ENCODE assay signal across 8 mouse cellular contexts in genomic region chr4:126236467-126237280, GRCm38 (mm10). TPM values are rescaled to one million over a fixed set of nuclear protein-coding genes. Genes with fewer than 3 reads are reported as not detected.
DNase-seq lines count a peak whose midpoint lies in the region; ATAC-seq and TF ChIP-seq lines count a peak whose summit lies in the region.

No protein-coding gene starts in this region.

- TF ChIP-seq EP300 in liver, embryonic 14.5 days (IDR thresholded peaks at IDR 0.05; ENCODE audit: low read depth): no peak

- 0 out of 2 replicates have a peak, but pooled peaks have one; percentile 15 for ATAC-seq in liver, embryonic 14.5 days (ENCODE audit: insufficient read depth)
- no peak for ATAC-seq in liver, embryonic 11.5 days (replicated peaks; ENCODE audit: low FRiP score)
- peak; percentile 2; the same call in 1 of the 2 replicates for ATAC-seq in embryonic facial prominence, embryonic 15.5 days (ENCODE audit: insufficient number of reproducible peaks, low FRiP score, low TSS enrichment, low read depth)

- no peaks in the 10 kb centered on the region for H3K9me3 ChIP-seq in liver, embryonic 14.5 days (ENCODE audit: control insufficient read depth, low read length)
- H3K9me3 ChIP-seq in liver, embryonic 11.5 days (ENCODE audit: control insufficient read depth, low read length): no peaks in the 10 kb centered on the region
- no peaks in the 10 kb centered on the region for H3K9me3 ChIP-seq in embryonic facial prominence, embryonic 15.5 days (replicated peaks)

- H3K4me2 ChIP-seq in liver, embryonic 14.5 days (ENCODE audit: low read depth): no peak overlapping the region
- H3K4me2 ChIP-seq in liver, embryonic 11.5 days: no peak overlapping the region
- no peak overlapping the region for H3K4me2 ChIP-seq in embryonic facial prominence, embryonic 15.5 days (replicated peaks)

- H3K36me3 ChIP-seq in liver, embryonic 14.5 days (replicated peaks; ENCODE audit: control insufficient read depth, insufficient read depth, low read depth): no peaks in the 10 kb centered on the region
- peaks cover 44% of the 10 kb centered on the region for H3K36me3 ChIP-seq in liver, embryonic 11.5 days (ENCODE audit: control insufficient read depth, insufficient read depth, low read length)
- peaks cover 94% of the 10 kb centered on the region for H3K36me3 ChIP-seq in embryonic facial prominence, embryonic 15.5 days
- H3K36me3 ChIP-seq in small intestine, adult 2 months (ENCODE audit: control insufficient read depth, insufficient read depth, low read length): peaks cover 37% of the 10 kb centered on the region

- no peak for DNase-seq in liver, embryonic 14.5 days (ENCODE audit: low read depth in 3 of 3, low spot score in 3 of 3)
- no peak for DNase-seq in liver, embryonic 11.5 days (ENCODE audit: low spot score)
- DNase-seq in kidney, postnatal 25 days: peak; percentile 81 to 88
- DNase-seq in thymus, postnatal 14 days: no peak
- no peak for DNase-seq in adrenal gland, adult 8-10 months
- no peak for DNase-seq in thymus, postnatal 36 days

- H3K27ac ChIP-seq in liver, embryonic 14.5 days: no peak overlapping the region
- no peak overlapping the region for H3K27ac ChIP-seq in liver, embryonic 11.5 days (ENCODE audit: low read depth, low read length)
- no peak overlapping the region for H3K27ac ChIP-seq in embryonic facial prominence, embryonic 15.5 days (replicated peaks)
- no peak overlapping the region for H3K27ac ChIP-seq in small intestine, adult 2 months (ENCODE audit: insufficient read depth, low read depth, low read length)

- no peaks in the 10 kb centered on the region for H3K27me3 ChIP-seq in liver, embryonic 14.5 days (ENCODE audit: control insufficient read depth, insufficient read depth, low read length)
- H3K27me3 ChIP-seq in liver, embryonic 11.5 days (replicated peaks; ENCODE audit: control insufficient read depth, insufficient read depth, low read length): no peaks in the 10 kb centered on the region
- no peaks in the 10 kb centered on the region for H3K27me3 ChIP-seq in embryonic facial prominence, embryonic 15.5 days
- no peaks in the 10 kb centered on the region for H3K27me3 ChIP-seq in small intestine, adult 2 months (ENCODE audit: control insufficient read depth, insufficient read depth, low read length)

- no peaks in the 10 kb centered on the region for H3K4me1 ChIP-seq in liver, embryonic 14.5 days (replicated peaks; ENCODE audit: control insufficient read depth in 2 of 2, insufficient read depth in 2 of 2, low read length in 1 of 2)
- H3K4me1 ChIP-seq in liver, embryonic 11.5 days (replicated peaks; ENCODE audit: control insufficient read depth, insufficient read depth, low read length): no peaks in the 10 kb centered on the region
- H3K4me1 ChIP-seq in embryonic facial prominence, embryonic 15.5 days: peaks cover 22% of the 10 kb centered on the region
- H3K4me1 ChIP-seq in small intestine, adult 2 months (ENCODE audit: control insufficient read depth, insufficient read depth, insufficient read length, low read length): peaks cover 8% of the 10 kb centered on the region

- no peak overlapping the region for H3K9ac ChIP-seq in liver, embryonic 14.5 days (replicated peaks)
- no peak overlapping the region for H3K9ac ChIP-seq in liver, embryonic 11.5 days (ENCODE audit: low read depth, low read length)
- H3K9ac ChIP-seq in embryonic facial prominence, embryonic 15.5 days: no peak overlapping the region

- WGBS in liver, embryonic 14.5 days (ENCODE audit: insufficient replicate concordance): 80% methylated on average over 62 of the region's 63 CpGs
- WGBS in liver, embryonic 11.5 days: 72% methylated on average over 63 of the region's 63 CpGs
- 49% methylated on average over 62 of the region's 63 CpGs for WGBS in embryonic facial prominence, embryonic 15.5 days
- 42% methylated on average over 62 of the region's 63 CpGs for WGBS in small intestine, adult 2 months

- no peak for TF ChIP-seq POLR2A in small intestine, adult 2 months (IDR thresholded peaks at IDR 0.05; ENCODE audit: low read depth, low read length)

- no peak for TF ChIP-seq CTCF in liver, embryonic 14.5 days (IDR thresholded peaks at IDR 0.05; ENCODE audit: low read depth)
- TF ChIP-seq CTCF in small intestine, adult 2 months (IDR thresholded peaks at IDR 0.05; ENCODE audit: extremely low read depth, insufficient read length, insufficient replicate concordance, low read depth, low read length): no peak

- no peak overlapping the region for H3K4me3 ChIP-seq in liver, embryonic 14.5 days (ENCODE audit: insufficient read depth in 1 of 2, low read depth in 2 of 2, low read length in 2 of 2)
- no peak overlapping the region for H3K4me3 ChIP-seq in liver, embryonic 11.5 days (ENCODE audit: low read depth, low read length)
- H3K4me3 ChIP-seq in embryonic facial prominence, embryonic 15.5 days (replicated peaks): no peak overlapping the region
- H3K4me3 ChIP-seq in small intestine, adult 2 months (ENCODE audit: low read depth, low read length): peak overlapping the region; percentile 49

RNA-seq across cellular contexts. Expression of gene Map7d1, which starts 19.5 kb away (rescaled TPM):
- 8.6 and 9.4 TPM in 2 replicates for polyA plus RNA-seq in liver, embryonic 14.5 days (2012; rRNA removed)
- polyA plus RNA-seq in liver, embryonic 14.5 days (2014; fragmentation: Nextera tagmentation; extraction: Ambion mirVana): 4.9 and 6.1 TPM in 2 replicates
- polyA plus RNA-seq in liver, embryonic 11.5 days (2014; fragmentation: Nextera tagmentation; extraction: Ambion mirVana): 26.5 and 28.9 TPM in 2 replicates
- 59.9 and 60.4 TPM in 2 replicates for polyA plus RNA-seq in embryonic facial prominence, embryonic 15.5 days (2015; fragmentation: Nextera tagmentation; extraction: Ambion mirVana)
- polyA plus RNA-seq in small intestine, adult 2 months (2012; rRNA removed): 40.2 and 47.3 TPM in 2 replicates
- total RNA-seq in adrenal gland, adult 8-10 months (2022): 10 to 100 TPM; 55.4 to 81.7 (median 66.8) TPM

RNA-seq across cellular contexts. Expression of gene Trappc3, which starts 25.5 kb away (rescaled TPM):
- polyA plus RNA-seq in liver, embryonic 14.5 days (2012; rRNA removed): 16.3 and 23.4 TPM in 2 replicates
- 8.8 and 9.2 TPM in 2 replicates for polyA plus RNA-seq in liver, embryonic 14.5 days (2014; fragmentation: Nextera tagmentation; extraction: Ambion mirVana)
- 20.6 and 26.8 TPM in 2 replicates for polyA plus RNA-seq in liver, embryonic 11.5 days (2014; fragmentation: Nextera tagmentation; extraction: Ambion mirVana)
- polyA plus RNA-seq in embryonic facial prominence, embryonic 15.5 days (2015; fragmentation: Nextera tagmentation; extraction: Ambion mirVana): 124 and 132 TPM in 2 replicates
- 12.6 and 21.4 TPM in 2 replicates for polyA plus RNA-seq in small intestine, adult 2 months (2012; rRNA removed)
- 100 to 1,000 TPM in 1 of 4 experiments, 10 to 100 TPM in 3; 94.1 to 101 (median 96.2) TPM for total RNA-seq in adrenal gland, adult 8-10 months (2022)

RNA-seq across cellular contexts. Expression of gene Thrap3, which starts 34.1 kb away (rescaled TPM):
- 39.2 and 62.6 TPM in 2 replicates for polyA plus RNA-seq in liver, embryonic 14.5 days (2012; rRNA removed)
- polyA plus RNA-seq in liver, embryonic 14.5 days (2014; fragmentation: Nextera tagmentation; extraction: Ambion mirVana): 77.9 and 84.2 TPM in 2 replicates
- polyA plus RNA-seq in liver, embryonic 11.5 days (2014; fragmentation: Nextera tagmentation; extraction: Ambion mirVana): 199 and 207 TPM in 2 replicates
- 191 and 208 TPM in 2 replicates for polyA plus RNA-seq in embryonic facial prominence, embryonic 15.5 days (2015; fragmentation: Nextera tagmentation; extraction: Ambion mirVana)
- polyA plus RNA-seq in small intestine, adult 2 months (2012; rRNA removed): 10.0 and 22.1 TPM in 2 replicates
- 100 to 1,000 TPM; 203 to 250 (median 221) TPM for total RNA-seq in adrenal gland, adult 8-10 months (2022)

RNA-seq across cellular contexts. Expression of gene Col8a2, which starts 49.9 kb away (rescaled TPM):
- 0.15 and 0.28 TPM in 2 replicates for polyA plus RNA-seq in liver, embryonic 14.5 days (2012; rRNA removed)
- 0.25 and 0.52 TPM in 2 replicates for polyA plus RNA-seq in liver, embryonic 14.5 days (2014; fragmentation: Nextera tagmentation; extraction: Ambion mirVana)
- 1.9 and 2.2 TPM in 2 replicates for polyA plus RNA-seq in liver, embryonic 11.5 days (2014; fragmentation: Nextera tagmentation; extraction: Ambion mirVana)
- polyA plus RNA-seq in embryonic facial prominence, embryonic 15.5 days (2015; fragmentation: Nextera tagmentation; extraction: Ambion mirVana): 48.6 and 60.1 TPM in 2 replicates
- 0.55 and 0.77 TPM in 2 replicates for polyA plus RNA-seq in small intestine, adult 2 months (2012; rRNA removed)
- 1 to 10 TPM; 3.5 to 4.6 (median 4.0) TPM for total RNA-seq in adrenal gland, adult 8-10 months (2022)

Comparison
In these comparisons a context has a peak if more than half of its experiments do, and no peak if none do; other contexts are left out.
1. DNase-seq: peak in kidney, postnatal 25 days (2 of 2); none in liver, embryonic 14.5 days (0 of 3), liver, embryonic 11.5 days (single experiment), thymus, postnatal 14 days (single experiment), adrenal gland, adult 8-10 months (single experiment) and thymus, postnatal 36 days (0 of 2).